Mouse (Mus musculus) cerebellum, adult (tissue): ENCODE results near the gene Sox6.

Source experiments
- ATAC-seq: cut with Nextera tagmentation; 2 replicates; pipeline ENCODE4 v1.9.2; 2017; ENCODE audit warnings: mild to moderate bottlenecking, moderate library complexity, mixed read lengths; ENCODE audit not compliant: insufficient number of reproducible peaks, low FRiP score, low TSS enrichment

Sox6 gene

DNA sequence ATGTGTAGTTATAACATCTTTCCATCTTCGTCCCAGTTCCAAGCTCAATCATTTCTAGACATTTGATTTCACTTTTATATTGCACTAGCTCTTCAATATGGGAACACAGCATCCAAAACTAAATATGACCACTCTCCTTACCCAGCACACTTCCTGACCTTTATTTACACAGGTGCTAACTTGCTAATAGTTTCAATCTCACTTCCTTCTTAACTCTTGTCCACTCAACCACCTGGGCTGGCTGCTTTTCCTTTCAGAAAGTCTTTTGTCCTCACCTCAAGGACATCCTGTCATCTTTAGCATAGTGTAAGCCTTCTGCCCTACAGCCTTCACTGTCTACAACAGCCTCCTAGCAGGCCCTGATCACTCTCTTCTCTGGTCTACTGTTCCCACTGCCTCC, 520.9 kb downstream of the Sox6 start:
- no peak for ATAC-seq

DNA sequence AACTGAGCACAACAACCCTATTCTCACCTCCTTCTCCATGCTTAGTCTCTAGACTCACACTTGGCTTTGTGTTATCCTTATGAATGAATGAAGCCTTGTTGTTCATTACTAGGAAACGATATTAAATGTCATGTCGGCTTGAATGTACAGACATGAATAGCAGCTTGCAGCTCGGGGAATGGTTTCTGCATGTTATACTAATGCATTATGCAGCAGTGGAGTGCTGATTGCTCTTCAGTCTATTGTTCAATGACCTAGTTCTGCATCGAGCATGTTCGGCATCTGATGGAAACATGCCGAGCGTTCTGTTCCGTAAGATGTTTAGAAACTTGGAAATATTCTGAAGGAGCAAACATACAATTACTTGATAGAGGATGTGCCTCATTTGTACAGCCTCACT, 524.9 kb downstream of the Sox6 start:
- no peak for ATAC-seq

DNA sequence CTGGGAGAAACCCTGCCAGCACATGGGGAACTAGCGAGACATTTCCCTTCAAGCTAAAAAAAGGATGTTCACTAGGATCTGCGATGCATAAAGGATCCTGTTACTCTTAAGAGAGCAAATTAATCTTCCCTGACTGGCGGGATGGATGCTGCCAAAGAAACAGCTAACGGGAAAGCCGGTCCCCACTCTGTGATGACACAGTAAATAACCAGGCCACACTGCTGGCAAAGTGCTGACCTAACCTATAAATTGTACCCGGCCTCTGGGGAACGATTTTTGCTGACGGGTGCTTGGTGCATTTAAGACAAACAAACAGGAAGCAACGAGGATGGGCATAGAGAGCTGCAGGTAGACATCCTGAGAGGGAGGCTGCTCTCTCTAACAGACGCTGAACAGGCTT, 526.8 kb downstream of the Sox6 start:
- no peak for ATAC-seq

DNA sequence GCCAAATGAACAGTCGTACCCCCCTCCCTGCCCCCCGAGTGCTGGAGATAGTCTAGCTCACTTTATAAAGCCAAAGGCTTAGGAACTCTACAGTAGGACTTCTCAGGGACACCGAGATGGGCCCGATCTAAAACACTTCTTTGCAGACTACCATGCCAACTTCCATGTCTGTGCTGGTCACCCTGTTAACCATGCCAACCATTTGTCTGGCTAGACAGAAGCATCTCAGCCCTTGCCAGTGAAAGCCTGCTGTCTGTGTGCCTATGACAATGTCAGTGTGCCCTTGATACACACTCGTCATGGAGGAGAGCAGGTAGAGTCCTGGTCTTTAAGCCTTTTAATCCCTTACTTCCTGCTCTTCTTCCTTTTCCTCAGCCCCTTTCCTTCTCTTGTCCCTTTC, 527.5 kb downstream of the Sox6 start:
- no peak for ATAC-seq

DNA sequence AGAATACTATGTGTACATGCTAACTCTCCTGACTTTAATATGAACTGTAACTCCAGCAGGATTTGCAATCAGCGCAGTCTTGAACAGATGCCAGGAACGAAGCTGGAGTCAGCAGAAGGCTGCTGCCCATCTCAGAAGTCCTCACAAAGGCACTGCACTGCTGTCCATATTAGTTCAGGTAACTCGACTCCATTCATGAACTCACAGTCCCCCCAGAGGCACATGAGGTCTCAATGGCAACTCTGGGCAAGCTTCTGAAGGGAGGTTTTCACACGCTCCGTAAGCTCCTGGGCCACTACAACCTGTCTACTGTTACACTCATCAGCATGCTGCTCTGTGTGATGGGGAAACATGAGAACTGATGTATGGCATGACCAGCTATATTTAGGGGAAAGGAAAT, 528.6 kb downstream of the Sox6 start:
- ATAC-seq, result no peak

DNA sequence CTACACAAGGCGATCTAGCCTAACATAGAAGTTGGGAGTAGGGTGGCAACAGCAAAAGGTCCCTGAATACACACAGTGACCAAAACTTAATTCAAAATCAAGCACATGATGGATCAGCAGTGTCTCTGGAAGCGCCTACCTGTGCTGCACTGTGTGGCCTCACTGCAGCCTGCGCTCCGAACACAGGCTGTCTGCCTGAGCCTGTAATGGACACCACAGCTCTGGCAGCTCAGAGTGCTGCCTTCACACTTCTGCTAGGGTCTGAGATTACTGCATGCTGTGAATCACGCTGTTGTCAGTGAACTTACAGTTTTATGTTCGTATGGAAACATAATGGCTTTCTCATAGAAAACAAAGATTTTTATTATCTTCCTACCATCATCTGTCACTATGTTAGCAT, 532.2 kb downstream of the Sox6 start:
- no peak for ATAC-seq

DNA sequence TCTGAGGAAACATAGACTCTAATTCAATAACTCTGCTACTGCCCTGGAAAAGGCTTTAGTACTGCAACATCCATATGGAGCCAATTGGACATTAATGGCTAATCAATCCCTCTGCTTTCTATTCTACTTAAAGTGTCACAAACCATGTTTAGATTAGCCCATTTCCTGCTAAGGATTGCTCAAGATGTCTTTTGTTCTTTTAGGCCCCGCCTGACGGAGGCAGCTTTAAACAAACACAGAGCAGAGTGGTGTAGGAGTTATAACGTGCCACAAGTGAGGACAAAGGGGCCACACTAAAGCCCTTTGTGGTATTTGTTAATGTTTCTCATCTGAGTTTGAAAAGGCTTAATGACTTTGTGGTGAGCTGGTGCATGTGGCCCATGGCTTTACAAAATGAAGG, 537.1 kb downstream of the Sox6 start:
- ATAC-seq, result no peak

DNA sequence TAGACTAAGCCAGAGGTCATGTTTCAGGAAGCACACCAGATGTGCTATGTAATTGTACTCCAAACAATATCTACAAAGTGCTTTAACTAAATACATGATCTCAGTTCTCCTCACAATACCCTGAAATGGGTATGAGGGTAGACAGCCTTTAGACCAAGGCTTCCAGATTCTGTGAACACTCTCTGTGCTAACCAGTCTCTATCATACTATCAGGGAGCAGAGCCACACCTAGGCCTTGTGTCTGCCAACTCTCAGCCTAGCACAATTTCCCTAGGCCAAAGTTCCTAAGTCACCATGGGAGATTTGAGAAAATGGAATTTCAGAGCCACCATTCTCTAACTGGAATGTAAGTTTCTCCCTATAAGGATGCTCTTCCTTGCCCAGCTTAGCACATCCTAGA, 537.8 kb downstream of the Sox6 start:
- no peak for ATAC-seq

DNA sequence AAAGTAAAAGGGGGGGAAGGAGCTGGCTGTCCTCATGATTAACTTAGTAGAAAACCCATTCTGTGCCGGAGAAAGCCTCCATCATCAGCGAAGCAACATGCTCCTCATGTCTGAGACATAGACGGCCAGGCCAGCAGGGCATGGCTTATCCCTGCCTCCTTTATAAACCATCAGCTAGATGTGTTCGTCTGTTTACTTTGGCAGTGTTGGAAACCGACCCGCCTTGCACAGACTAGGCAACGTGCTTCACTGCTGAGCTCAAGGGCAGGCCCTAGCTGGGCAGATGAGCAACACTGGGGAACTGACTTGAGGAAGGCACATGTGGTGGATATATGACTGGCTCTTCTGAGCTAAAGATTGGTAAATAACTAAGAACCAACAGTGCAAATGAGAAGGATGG, 538.4 kb downstream of the Sox6 start:
- ATAC-seq, result no peak

DNA sequence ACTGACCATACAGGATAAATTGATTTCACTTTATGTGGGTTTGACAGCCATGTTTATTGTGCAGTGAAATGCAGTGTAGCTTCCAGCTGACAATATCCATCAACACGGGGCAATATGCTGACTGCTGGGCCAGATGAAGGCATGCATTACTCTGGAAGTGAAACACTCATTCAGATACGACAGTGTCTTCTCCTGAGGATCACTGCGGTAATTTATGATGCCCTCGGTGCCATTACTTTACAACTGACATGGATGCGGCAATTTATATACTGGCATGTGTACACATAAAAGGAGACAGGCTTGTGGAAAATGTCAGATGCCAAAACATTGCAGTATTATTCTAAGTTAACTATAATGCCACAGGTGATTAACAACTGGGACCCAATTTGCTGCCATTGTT, 546.9 kb downstream of the Sox6 start:
- ATAC-seq, result no peak

DNA sequence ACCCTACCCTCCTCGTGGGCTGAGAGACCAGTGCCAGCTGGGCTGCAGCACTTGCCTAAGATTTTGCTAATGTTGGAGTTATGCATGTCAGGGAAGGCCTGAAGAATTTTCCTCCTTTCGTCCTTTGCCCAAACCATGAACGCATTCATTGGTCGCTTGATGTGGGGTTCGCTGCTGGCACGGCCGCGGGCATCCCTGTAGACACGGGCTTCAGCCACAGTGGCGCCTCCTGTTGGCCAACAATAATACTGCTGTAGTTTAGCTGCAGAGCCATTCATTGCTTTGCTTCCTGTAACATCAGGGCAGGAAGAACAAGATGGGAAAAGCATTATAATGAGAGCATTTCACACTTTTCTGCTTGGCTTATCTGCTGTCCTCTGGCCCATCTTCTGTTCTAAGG, 549.0 kb downstream of the Sox6 start:
- ATAC-seq, result no peak

DNA sequence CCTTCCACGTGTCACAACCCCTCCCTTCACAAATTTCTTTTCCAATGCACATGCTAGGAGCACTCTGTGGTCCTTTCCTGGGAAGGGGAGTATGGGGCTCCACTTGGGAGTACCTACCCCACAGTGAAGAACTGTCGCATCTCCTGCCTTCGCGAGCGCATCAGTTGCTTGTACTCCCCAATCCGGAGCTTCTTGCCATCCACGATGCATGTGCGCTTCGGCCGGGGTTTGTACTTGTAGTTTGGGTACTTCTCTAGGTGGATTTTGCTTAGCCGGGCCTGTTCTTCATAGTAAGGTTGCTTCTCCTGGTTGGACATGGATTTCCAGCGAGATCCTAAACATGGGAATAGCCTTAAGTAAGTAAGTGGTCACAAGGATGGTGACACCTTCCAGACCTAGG, 552.2 kb downstream of the Sox6 start:
- ATAC-seq, result no peak

DNA sequence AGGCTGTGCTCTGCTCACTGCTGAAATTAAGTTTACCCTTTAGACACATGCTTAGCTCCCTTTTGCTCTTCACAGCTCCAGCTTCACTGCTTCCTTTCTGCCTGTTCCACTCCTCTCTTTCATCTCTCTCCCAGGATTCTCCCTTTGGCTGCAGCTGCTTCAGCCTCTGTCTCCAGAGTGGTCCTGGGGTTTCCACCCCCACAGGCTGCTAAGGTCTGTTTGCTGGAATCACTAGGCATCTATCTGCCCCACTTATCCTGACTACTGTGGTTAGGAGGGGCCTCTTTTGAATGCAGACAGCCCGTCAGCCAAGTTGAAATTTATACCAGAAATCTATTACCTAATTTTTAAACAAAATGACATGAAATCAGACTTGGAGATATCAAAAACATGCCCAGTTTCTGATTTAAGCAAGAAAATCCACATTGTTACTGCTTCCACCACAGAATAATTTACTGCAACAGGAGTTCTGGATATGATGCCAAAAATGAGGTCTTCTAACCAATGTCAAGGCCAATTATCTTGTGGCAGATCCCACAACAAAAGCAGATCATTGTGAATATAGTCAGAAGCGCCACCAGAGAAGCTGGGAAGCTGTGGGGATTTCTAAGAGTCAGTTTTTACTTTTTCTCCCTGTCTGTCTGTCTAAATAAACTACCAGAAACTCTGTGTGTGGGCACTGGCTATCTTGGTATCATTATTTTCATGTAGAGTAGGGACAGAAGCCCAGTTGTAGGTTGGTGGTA, 552.8 kb downstream of the Sox6 start:
- no peak for ATAC-seq

DNA sequence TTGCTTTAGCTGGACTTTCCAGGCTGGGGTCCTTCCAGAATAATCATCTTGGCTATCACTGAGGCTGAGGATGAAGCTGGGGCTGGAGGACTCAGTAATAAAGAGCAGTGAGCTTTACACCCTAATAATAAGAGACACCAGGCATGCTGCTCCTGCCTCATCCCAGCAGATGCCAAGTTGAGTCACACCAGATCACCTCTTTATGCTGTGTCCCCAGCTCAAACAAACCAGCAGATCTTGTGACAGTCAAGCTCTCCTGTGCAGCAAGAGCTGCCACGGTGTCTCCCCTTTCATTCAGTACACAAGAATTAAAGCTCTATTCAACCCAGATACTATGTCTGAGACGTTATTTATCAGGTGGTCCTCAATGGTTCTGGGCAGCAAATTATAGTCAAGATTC, 560.8 kb downstream of the Sox6 start:
- ATAC-seq, result no peak

DNA sequence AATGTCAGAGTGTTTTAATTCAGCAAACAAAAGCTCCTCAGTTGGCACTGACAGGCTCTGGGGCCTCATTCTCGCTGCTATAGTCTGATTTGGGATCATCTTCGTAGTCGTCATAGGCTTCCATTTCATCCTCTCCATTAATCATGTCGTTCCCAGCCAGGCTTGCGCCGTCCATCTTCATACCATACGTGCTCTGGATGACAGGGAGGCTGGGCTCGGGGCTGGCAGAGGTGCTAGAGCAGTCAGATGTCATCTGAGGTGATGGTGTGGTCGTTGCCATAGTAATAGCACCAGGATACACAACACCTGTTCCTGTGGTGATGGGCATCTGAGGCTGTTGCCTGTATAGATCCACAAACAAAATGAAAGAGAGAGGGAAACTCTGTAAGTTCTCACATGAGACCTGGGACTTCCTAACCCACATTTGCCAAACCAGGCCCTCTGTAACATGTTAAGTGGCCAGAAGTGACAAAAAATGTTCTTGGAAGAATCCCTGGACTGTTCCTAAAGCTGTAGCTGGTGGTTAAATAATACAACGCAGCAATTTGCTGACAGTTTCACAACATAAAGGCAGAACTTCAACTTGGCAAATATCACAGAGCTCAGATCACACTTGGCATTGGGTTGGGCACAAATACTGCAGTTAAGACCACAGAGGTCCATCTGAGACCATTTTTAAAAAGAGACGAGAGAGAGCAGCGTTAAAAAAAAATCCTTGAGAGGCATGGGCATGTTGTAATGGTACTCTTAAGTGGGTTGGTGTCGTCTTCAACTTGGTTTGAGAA, 561.5 kb downstream of the Sox6 start:
- ATAC-seq, result no peak

DNA sequence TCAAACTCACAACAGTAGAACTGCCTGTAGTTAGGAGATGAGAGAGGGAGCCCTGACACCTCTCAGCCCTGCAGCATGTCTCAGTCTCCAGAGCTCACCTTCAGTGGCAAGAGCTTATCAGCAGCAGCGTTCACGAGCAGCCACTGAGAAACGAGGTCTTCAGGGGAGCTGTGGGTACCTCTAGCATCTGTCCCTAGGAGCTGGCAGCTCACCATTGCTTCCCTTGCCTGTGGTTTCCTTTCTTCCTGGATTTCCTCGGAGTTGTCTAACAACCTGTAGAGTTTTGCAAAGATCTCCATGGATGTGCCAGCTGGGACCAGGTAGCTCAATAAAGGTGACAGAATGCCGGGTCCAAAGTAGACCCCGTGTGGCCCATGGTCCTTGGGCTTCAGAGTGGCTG, 563.4 kb downstream of the Sox6 start:
- ATAC-seq, result no peak

DNA sequence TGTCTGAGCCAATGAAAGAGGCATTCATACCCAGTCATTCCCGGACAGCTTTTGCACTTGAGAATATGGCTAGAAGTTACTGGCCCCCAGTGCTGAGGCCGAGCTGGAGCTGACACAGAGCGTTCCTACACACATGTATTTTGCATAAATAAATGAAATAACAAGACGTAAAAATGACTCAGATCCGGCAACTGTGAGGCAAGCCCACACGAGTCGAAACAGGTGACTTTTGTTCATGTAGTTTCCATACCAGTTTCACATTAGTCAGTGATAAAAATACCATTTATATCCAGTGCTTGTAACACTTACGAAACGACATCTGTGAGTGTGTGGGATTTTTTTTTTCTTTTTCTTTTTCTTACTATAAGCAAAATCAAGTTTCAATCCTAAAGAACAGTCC, 564.5 kb downstream of the Sox6 start:
- no peak for ATAC-seq

DNA sequence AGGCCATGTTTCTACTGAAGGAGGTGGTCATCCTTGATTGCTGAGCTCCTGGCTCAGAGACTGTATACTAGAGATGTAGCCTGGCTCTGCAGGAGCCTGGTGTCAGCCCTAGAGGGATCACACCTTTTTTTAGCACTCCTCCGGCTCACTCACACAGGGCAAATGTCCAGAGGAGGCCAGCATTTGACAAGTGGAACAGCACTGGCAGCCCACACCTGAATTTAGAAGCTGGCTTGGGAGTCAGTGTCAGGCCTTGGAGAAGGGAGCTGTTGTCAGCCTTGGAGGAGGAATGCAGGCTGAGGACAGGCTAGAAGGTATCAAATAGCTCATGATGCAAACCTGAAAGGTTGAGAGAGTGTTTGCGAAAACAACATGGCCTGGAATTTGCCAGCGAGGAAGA, 565.7 kb downstream of the Sox6 start:
- no peak for ATAC-seq

DNA sequence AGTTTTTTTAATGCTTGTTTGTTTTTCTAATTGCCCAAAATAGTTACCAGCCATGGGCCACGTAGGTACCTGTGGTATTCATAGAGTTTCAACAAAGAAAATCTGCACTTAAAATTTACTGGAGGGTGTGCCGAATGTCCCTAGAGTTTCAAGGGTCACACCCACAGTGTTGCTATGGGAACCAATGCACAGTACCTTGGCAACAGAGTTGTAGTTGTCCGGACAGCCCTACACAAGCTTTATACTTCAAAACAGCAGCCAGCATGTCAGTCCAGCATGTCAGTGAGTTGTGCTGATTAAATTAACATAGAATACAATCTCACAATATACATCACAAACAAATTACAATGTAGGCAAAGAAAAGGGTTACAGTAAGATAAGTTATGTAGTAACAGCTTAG, 567.1 kb downstream of the Sox6 start:
- no peak for ATAC-seq

DNA sequence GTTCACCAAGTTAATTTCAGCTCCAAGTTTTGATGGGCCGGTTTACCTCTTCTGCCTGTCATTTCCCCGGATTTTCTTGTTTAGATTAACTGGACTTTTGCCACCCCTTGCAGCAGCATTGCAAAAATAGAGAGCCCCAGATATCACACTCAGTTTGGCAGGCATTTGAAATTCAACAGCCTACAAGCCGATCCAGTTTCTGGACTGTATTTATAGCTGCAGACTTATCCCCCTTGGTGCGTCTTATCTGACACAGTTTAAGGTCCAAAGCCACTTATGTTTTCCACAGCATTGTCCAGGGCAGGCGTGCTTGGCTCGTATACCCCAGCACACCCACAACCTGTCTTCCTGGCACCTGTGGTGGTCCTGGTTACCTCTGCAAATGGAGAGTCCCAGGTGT, 571.8 kb downstream of the Sox6 start:
- ATAC-seq, result no peak

DNA sequence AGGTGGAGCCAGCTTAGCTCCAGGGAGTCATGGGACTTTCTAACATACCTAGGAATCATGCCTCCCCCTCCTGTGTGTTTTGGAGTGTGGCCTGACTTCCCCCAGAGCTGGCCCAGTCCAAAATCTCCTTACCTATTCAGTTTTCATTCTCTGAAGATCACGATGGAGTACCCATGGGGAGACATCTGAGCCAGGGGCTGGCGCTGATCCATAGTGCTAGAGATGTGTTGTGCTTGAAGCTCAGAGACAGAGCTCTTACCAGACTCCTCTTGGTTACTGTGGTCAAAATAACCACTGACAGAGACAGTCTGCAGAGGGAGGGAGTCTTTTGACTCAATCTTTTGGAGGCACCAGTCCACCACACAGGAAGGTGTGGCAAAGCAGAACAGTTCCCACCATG, 575.2 kb downstream of the Sox6 start:
- no peak; the same call in 1 of the 2 replicates for ATAC-seq

DNA sequence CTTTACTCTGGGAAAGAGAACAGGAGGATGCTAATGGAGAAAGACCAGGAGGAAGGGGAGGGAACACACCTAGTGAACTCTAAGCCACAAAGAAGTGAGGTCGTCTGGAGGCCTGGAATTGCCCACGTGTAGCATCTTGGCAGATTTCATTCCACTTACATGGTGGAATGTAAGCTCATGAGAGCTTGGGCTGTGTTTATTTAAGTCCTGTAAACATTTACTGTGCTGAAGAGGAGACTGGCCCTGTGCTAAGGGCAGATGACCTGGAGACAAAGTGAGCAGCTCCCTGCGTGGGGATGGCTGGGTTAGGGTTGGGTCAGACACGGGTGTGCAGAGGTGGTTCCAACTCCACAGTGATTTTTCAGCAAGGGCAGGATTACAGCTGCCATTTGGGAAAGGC, 576.3 kb downstream of the Sox6 start:
- ATAC-seq, result no peak
